Mouse (Mus musculus) brain, embryonic 18.5 days (tissue): ENCODE measurements around the gene Cfap299.
"Not testable (repeated sequence)": the region's sequence is repeated elsewhere in the genome, so short reads cannot be mapped to it uniquely, and the experiment has no call there.

Source experiments
- DNase-seq: peaks from one replicate; pipeline ENCODE4 v3.0.0-alpha.2; 2012; ENCODE audit warnings: low read depth, low spot score

Cfap299 gene

GRCm38 (mm10) chr5:98328848-98329624, at the start of gene Cfap299:
Cfap299 (plus strand) TSS chr5:98329304.
- no peak for DNase-seq

GRCm38 (mm10) chr5:98281993-98282392, 47.1 kb upstream of the Cfap299 start:
- DNase-seq, result no peak

- DNase-seq, result no peak
These were observed 45.2 kb upstream of the Cfap299 start for GRCm38 (mm10) chr5:98283696-98284478.

- no peak for DNase-seq
These were observed 38.5 kb upstream of the Cfap299 start for GRCm38 (mm10) chr5:98290642-98291041.

- DNase-seq, result no peak
These were observed 36.6 kb upstream of the Cfap299 start for GRCm38 (mm10) chr5:98292388-98293048.

- no peak for DNase-seq
These were observed 35.9 kb upstream of the Cfap299 start for GRCm38 (mm10) chr5:98293049-98293715.

GRCm38 (mm10) chr5:98300079-98300478, 29.0 kb upstream of the Cfap299 start:
- DNase-seq, result no peak

GRCm38 (mm10) chr5:98305673-98306072, 23.4 kb upstream of the Cfap299 start:
- DNase-seq, result no peak

- DNase-seq, result no peak
These were observed 22.6 kb upstream of the Cfap299 start for GRCm38 (mm10) chr5:98306528-98306927.

GRCm38 (mm10) chr5:98326625-98327024, 2.5 kb upstream of the Cfap299 start:
- no peak for DNase-seq

GRCm38 (mm10) chr5:98343751-98344150, 14.6 kb downstream of the Cfap299 start:
- not testable (repeated sequence) for DNase-seq

- no peak for DNase-seq
These were observed 15.5 kb downstream of the Cfap299 start for GRCm38 (mm10) chr5:98344581-98344980.

- DNase-seq, result no peak
These were observed 17.0 kb downstream of the Cfap299 start for GRCm38 (mm10) chr5:98346067-98346466.

GRCm38 (mm10) chr5:98348605-98349004, 19.5 kb downstream of the Cfap299 start:
- DNase-seq, result no peak

- DNase-seq, result no peak
These were observed 30.8 kb downstream of the Cfap299 start for GRCm38 (mm10) chr5:98359912-98360311.

- DNase-seq, result no peak
These were observed 31.8 kb downstream of the Cfap299 start for GRCm38 (mm10) chr5:98360792-98361419.

- no peak for DNase-seq
These were observed 34.3 kb downstream of the Cfap299 start for GRCm38 (mm10) chr5:98363428-98363827.

- DNase-seq, result no peak
These were observed 36.2 kb downstream of the Cfap299 start for GRCm38 (mm10) chr5:98365340-98365739.

GRCm38 (mm10) chr5:98368822-98369221, 39.7 kb downstream of the Cfap299 start:
- no peak for DNase-seq

GRCm38 (mm10) chr5:98369426-98369825, 40.3 kb downstream of the Cfap299 start:
- no peak for DNase-seq
